11 mouse cellular contexts compared by ENCODE assay signal in the genomic region with DNA sequence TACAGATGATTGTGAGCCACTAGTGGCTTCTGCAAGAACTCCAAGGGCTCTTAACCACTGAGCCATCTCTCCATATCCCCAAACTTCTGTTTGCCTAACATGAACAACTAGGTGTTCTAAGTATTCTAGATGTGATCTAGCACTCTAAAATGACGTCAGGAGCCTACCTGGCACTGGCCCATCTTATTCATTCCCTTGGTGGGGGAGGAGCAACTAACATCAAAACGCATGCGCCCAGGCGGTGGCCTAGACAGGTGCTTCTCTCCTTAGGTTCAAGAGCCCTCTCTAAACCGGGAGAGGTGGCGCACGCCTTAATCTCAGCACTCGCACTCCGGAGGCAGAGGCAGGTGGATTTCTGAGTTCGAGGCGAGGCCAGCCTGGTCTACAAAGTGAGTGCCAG. TPM values are rescaled to one million over a fixed set of nuclear protein-coding genes. Genes with fewer than 3 reads are reported as not detected.
A peak's percentile ranks its signal among the peaks of the same experiment; 100 is the strongest.
DNase-seq lines count a peak whose midpoint lies in the region; ATAC-seq and TF ChIP-seq lines count a peak whose summit lies in the region.
"Had no signal": no experiment of that assay in that cellular context is flagged by ENCODE, and none has a peak within 500 bp of the region (broad histone marks: within the 10 kb centered on the region; RNA-seq: fewer than 3 reads in every experiment).

No protein-coding gene starts in this region.

- no peak for ATAC-seq in lung, embryonic 14.5 days (ENCODE audit: insufficient read depth)
- no peak for ATAC-seq in forebrain, embryonic 12.5 days (ENCODE audit: low FRiP score)
- ATAC-seq in neural tube, embryonic 15.5 days (ENCODE audit: low FRiP score) = no peak

- H3K4me2 ChIP-seq in lung, embryonic 14.5 days = peak overlapping the region; percentile 99
- peak overlapping the region; percentile 88; the same call in 1 of the 2 replicates for H3K4me2 ChIP-seq in forebrain, embryonic 12.5 days
- H3K4me2 ChIP-seq in neural tube, embryonic 15.5 days = peak overlapping the region; percentile 99

- DNase-seq in lung, embryonic 14.5 days = no peak
- DNase-seq in lung, postnatal 10 days = no peak
- no peak for DNase-seq in limb, embryonic 10.5 days (ENCODE audit: low spot score)
- no peak for DNase-seq in layer of hippocampus, postnatal 14 days (ENCODE audit: low spot score in 2 of 2)
- DNase-seq in yolk sac, embryonic 10.5 days (ENCODE audit: low spot score) = no peak
- DNase-seq: heart, postnatal 14 days had no signal

- no peak overlapping the region for H3K9ac ChIP-seq in lung, embryonic 14.5 days
- H3K9ac ChIP-seq in forebrain, embryonic 12.5 days = no peak overlapping the region
- no peak overlapping the region for H3K9ac ChIP-seq in neural tube, embryonic 15.5 days (replicated peaks)

- no peaks in the 10 kb centered on the region for H3K4me1 ChIP-seq in lung, embryonic 14.5 days (ENCODE audit: insufficient read depth)
- peaks cover 26% of the 10 kb centered on the region for H3K4me1 ChIP-seq in forebrain, embryonic 12.5 days
- H3K4me1 ChIP-seq in limb, embryonic 10.5 days = peaks cover 30% of the 10 kb centered on the region
- H3K4me1 ChIP-seq in neural tube, embryonic 15.5 days = peaks cover 20% of the 10 kb centered on the region

- no peaks in the 10 kb centered on the region for H3K36me3 ChIP-seq in lung, embryonic 14.5 days (ENCODE audit: insufficient read depth)
- H3K36me3 ChIP-seq in forebrain, embryonic 12.5 days (replicated peaks) = no peaks in the 10 kb centered on the region
- H3K36me3 ChIP-seq in limb, embryonic 10.5 days = no peaks in the 10 kb centered on the region
- H3K36me3 ChIP-seq in neural tube, embryonic 15.5 days = no peaks in the 10 kb centered on the region

- H3K9me3 ChIP-seq in lung, embryonic 14.5 days (ENCODE audit: low read depth, low read length) = no peaks in the 10 kb centered on the region
- H3K9me3 ChIP-seq in forebrain, embryonic 12.5 days = no peaks in the 10 kb centered on the region
- H3K9me3 ChIP-seq in limb, embryonic 10.5 days (replicated peaks) = no peaks in the 10 kb centered on the region
- no peaks in the 10 kb centered on the region for H3K9me3 ChIP-seq in neural tube, embryonic 15.5 days (replicated peaks)

- H3K27ac ChIP-seq in lung, embryonic 14.5 days (ENCODE audit: low read depth) = no peak overlapping the region
- no peak overlapping the region for H3K27ac ChIP-seq in forebrain, embryonic 12.5 days
- no peak overlapping the region for H3K27ac ChIP-seq in limb, embryonic 10.5 days
- H3K27ac ChIP-seq in neural tube, embryonic 15.5 days (replicated peaks) = no peak overlapping the region
- H3K27ac ChIP-seq: macrophage had no signal

- H3K27me3 ChIP-seq in lung, embryonic 14.5 days (ENCODE audit: insufficient read depth, low read length) = peaks cover 22% of the 10 kb centered on the region
- H3K27me3 ChIP-seq in forebrain, embryonic 12.5 days = peaks cover 32% of the 10 kb centered on the region
- H3K27me3 ChIP-seq in limb, embryonic 10.5 days (ENCODE audit: low read depth, poor library complexity, severe bottlenecking) = peaks cover 45% of the 10 kb centered on the region
- peaks cover 24% of the 10 kb centered on the region for H3K27me3 ChIP-seq in neural tube, embryonic 15.5 days (replicated peaks)

- no peak for TF ChIP-seq CTCF in lung, embryonic 14.5 days (IDR thresholded peaks at IDR 0.05; ENCODE audit: low read depth)

- H3K4me3 ChIP-seq in lung, embryonic 14.5 days (ENCODE audit: low read depth, low read length) = 0 out of 2 replicates have a peak overlapping the region, but pooled peaks have one; percentile 50
- no peak overlapping the region; the same call in 1 of the 2 replicates for H3K4me3 ChIP-seq in forebrain, embryonic 12.5 days (replicated peaks)
- H3K4me3 ChIP-seq in limb, embryonic 10.5 days = peak overlapping the region; percentile 60; the same call in 1 of the 2 replicates
- peak overlapping the region; percentile 56; the same call in 1 of the 2 replicates for H3K4me3 ChIP-seq in neural tube, embryonic 15.5 days (replicated peaks)

- 46% methylated on average over 11 of the region's 11 CpGs for WGBS in lung, embryonic 14.5 days
- WGBS in forebrain, embryonic 12.5 days = 60% methylated on average over 11 of the region's 11 CpGs
- 52% methylated on average over 11 of the region's 11 CpGs for WGBS in limb, embryonic 10.5 days
- WGBS in neural tube, embryonic 15.5 days = 61% methylated on average over 11 of the region's 11 CpGs

RNA-seq across cellular contexts. Expression of a gene that starts 1.3 kb away (rescaled TPM):
- 2.5 and 2.7 TPM in 2 replicates for polyA plus RNA-seq in lung, embryonic 14.5 days (2014; fragmentation: Nextera tagmentation; extraction: Ambion mirVana)
- polyA plus RNA-seq in forebrain, embryonic 12.5 days (2016; fragmentation: Nextera tagmentation; extraction: Ambion mirVana) = 2.6 and 2.7 TPM in 2 replicates
- polyA plus RNA-seq in limb, embryonic 10.5 days (2016; fragmentation: Nextera tagmentation; extraction: Ambion mirVana) = 1.9 and 2.3 TPM in 2 replicates
- 12.0 and 12.4 TPM in 2 replicates for polyA plus RNA-seq in neural tube, embryonic 15.5 days (2015; fragmentation: Nextera tagmentation; extraction: Ambion mirVana)
- 10 to 100 TPM; 75.4 to 91.4 TPM for total RNA-seq in layer of hippocampus, postnatal 14 days (2021)
- polyA plus RNA-seq: macrophage had no signal

RNA-seq across cellular contexts. Expression of a gene that starts 22.9 kb away (rescaled TPM):
- 174 and 202 TPM in 2 replicates for polyA plus RNA-seq in lung, embryonic 14.5 days (2014; fragmentation: Nextera tagmentation; extraction: Ambion mirVana)
- polyA plus RNA-seq in forebrain, embryonic 12.5 days (2016; fragmentation: Nextera tagmentation; extraction: Ambion mirVana) = 379 and 385 TPM in 2 replicates
- 473 and 525 TPM in 2 replicates for polyA plus RNA-seq in limb, embryonic 10.5 days (2016; fragmentation: Nextera tagmentation; extraction: Ambion mirVana)
- 176 and 225 TPM in 2 replicates for polyA plus RNA-seq in neural tube, embryonic 15.5 days (2015; fragmentation: Nextera tagmentation; extraction: Ambion mirVana)
- 100 to 1,000 TPM; 112 to 130 TPM for total RNA-seq in layer of hippocampus, postnatal 14 days (2021)

RNA-seq across cellular contexts. Expression of a gene that starts 41.8 kb away (rescaled TPM):
- polyA plus RNA-seq in lung, embryonic 14.5 days (2014; fragmentation: Nextera tagmentation; extraction: Ambion mirVana) = not detected in 2 replicates
- not detected in 2 replicates for polyA plus RNA-seq in forebrain, embryonic 12.5 days (2016; fragmentation: Nextera tagmentation; extraction: Ambion mirVana)
- not detected in 2 replicates for polyA plus RNA-seq in limb, embryonic 10.5 days (2016; fragmentation: Nextera tagmentation; extraction: Ambion mirVana)
- polyA plus RNA-seq in neural tube, embryonic 15.5 days (2015; fragmentation: Nextera tagmentation; extraction: Ambion mirVana) = 0.14 TPM in 1 of 2 replicates, not detected in the other
- under 1 TPM in 1 of 2 experiments, not detected in 1; 0.55 TPM for total RNA-seq in layer of hippocampus, postnatal 14 days (2021)
- total RNA-seq: heart, postnatal 14 days had no signal
- polyA plus RNA-seq: erythroblast, embryonic 14.5 days; macrophage; testis, adult 2 months had no signal
